Mouse (Mus musculus) neural tube, embryonic 12.5 days (tissue): ENCODE data around the gene Dpf3. TPM values are rescaled to one million over a fixed set of nuclear protein-coding genes. Genes with fewer than 3 reads are reported as not detected.

ENCODE experiments used
- ATAC-seq: fragments of 200-750 bp; cut with Nextera tagmentation; 2 replicates; pipeline ENCODE4 v1.8.0; 2017; ENCODE audit warnings: low read depth, mild to moderate bottlenecking, moderate TSS enrichment, moderate library complexity; ENCODE audit not compliant: low FRiP score
- H3K27ac ChIP-seq: fragments of 300-500 bp; sonication (generic); 2 replicates; pipeline ENCODE4 v1.5.1; 2016
- H3K27me3 ChIP-seq: fragments of 300-500 bp; sonication (generic); replicated peaks from 2 replicates; pipeline ENCODE4 v1.6.1; 2016; ENCODE audit warnings: mild to moderate bottlenecking
- H3K36me3 ChIP-seq: fragments of 300-500 bp; sonication (generic); 2 replicates; pipeline ENCODE4 v1.6.1; 2016; ENCODE audit warnings: mild to moderate bottlenecking
- H3K4me1 ChIP-seq: fragments of 300-500 bp; sonication (generic); 2 replicates; pipeline ENCODE4 v1.6.1; 2016
- H3K4me2 ChIP-seq: fragments of 300-500 bp; sonication (generic); replicated peaks from 2 replicates; pipeline ENCODE4 v1.6.1; 2016; ENCODE audit warnings: mild to moderate bottlenecking
- H3K4me3 ChIP-seq: fragments of 300-500 bp; sonication (generic); 2 replicates; pipeline ENCODE4 v1.5.1; 2016
- H3K9ac ChIP-seq: fragments of 300-500 bp; sonication (generic); 2 replicates; pipeline ENCODE4 v1.6.1; 2016; ENCODE audit warnings: mild to moderate bottlenecking
- H3K9me3 ChIP-seq: fragments of 300-500 bp; sonication (generic); 2 replicates; pipeline ENCODE4 v1.6.1; 2016; ENCODE audit warnings: mild to moderate bottlenecking
- WGBS: fragments of 180-500 bp; shearing (Covaris S2); methylation state at CpG from one replicate; pipeline ENCODE4 v1.1.7; 2016; 5-methylcytosine and 5-hydroxymethylcytosine counted together
- polyA plus RNA-seq: library from polyadenylated mRNA; unstranded; fragments of >200 nt; fragmentation: Nextera tagmentation; extraction: Ambion mirVana; gene quantifications from 2 replicates; pipeline ENCODE4 v1.2.1, GENCODE M21; 2016

Dpf3 gene
- polyA plus RNA-seq, 1 experiment from 2014 or later, result 17.4 TPM

- Histone ChIP-seq H3K36me3 (no peaks in the 10 kb centered on the region), H3K9ac (no peak overlapping the region), H3K4me3 (no peak overlapping the region), H3K4me1 (no peaks in the 10 kb centered on the region; the same call in 1 of the 2 replicates), H3K9me3 (no peaks in the 10 kb centered on the region), H3K4me2 (no peak overlapping the region), H3K27ac (no peak overlapping the region), H3K27me3 (no peaks in the 10 kb centered on the region)
- WGBS, result 38% methylated on average over 3 of the region's 3 CpGs
- ATAC-seq, result no peak
Measured at GRCm38 (mm10) chr12:83380016-83380415, 107.5 kb downstream of the Dpf3 start.

- H3K27me3 ChIP-seq, result no peaks in the 10 kb centered on the region
- no peaks in the 10 kb centered on the region for H3K36me3 ChIP-seq
- H3K9me3 ChIP-seq, result no peaks in the 10 kb centered on the region
- no peak overlapping the region for H3K27ac ChIP-seq
- no peak overlapping the region for H3K4me2 ChIP-seq
- ATAC-seq, result no peak
- no peak overlapping the region for H3K4me3 ChIP-seq
- H3K4me1 ChIP-seq, result peaks cover 7% of the 10 kb centered on the region; the same call in 1 of the 2 replicates
- 85% methylated on average over 12 of the region's 12 CpGs for WGBS
- H3K9ac ChIP-seq, result no peak overlapping the region
Measured at GRCm38 (mm10) chr12:83375015-83375831, 112.3 kb downstream of the Dpf3 start.

- H3K9me3 ChIP-seq, result no peaks in the 10 kb centered on the region
- no peak overlapping the region for H3K27ac ChIP-seq
- no peak overlapping the region for H3K9ac ChIP-seq
- no peak for ATAC-seq
- no peaks in the 10 kb centered on the region for H3K36me3 ChIP-seq
- no peak overlapping the region for H3K4me3 ChIP-seq
- no peaks in the 10 kb centered on the region for H3K27me3 ChIP-seq
- 31% methylated on average over 7 of the region's 7 CpGs for WGBS
- H3K4me2 ChIP-seq, result no peak overlapping the region
- peaks cover 7% of the 10 kb centered on the region; the same call in 1 of the 2 replicates for H3K4me1 ChIP-seq
Measured at GRCm38 (mm10) chr12:83373081-83373480, 114.4 kb downstream of the Dpf3 start.

- ATAC-seq, result no peak
- 92% methylated on average over 7 of the region's 7 CpGs for WGBS
- H3K36me3 ChIP-seq, result no peaks in the 10 kb centered on the region
Measured at GRCm38 (mm10) chr12:83372290-83372689, 115.2 kb downstream of the Dpf3 start.

GRCm38 (mm10) chr12:83370221-83370620 is 117.3 kb downstream of the Dpf3 start:
- Histone ChIP-seq H3K4me3 (no peak overlapping the region), H3K27ac (no peak overlapping the region), H3K4me2 (no peak overlapping the region), H3K4me1 (peaks cover 7% of the 10 kb centered on the region; the same call in 1 of the 2 replicates), H3K9ac (no peak overlapping the region), H3K9me3 (no peaks in the 10 kb centered on the region), H3K36me3 (no peaks in the 10 kb centered on the region), H3K27me3 (no peaks in the 10 kb centered on the region)
- no peak for ATAC-seq
- 93% methylated on average over 11 of the region's 11 CpGs for WGBS

More at GRCm38 (mm10) chr12:83372290-83372689, 115.2 kb downstream of the Dpf3 start:
- Histone ChIP-seq H3K27me3 (no peaks in the 10 kb centered on the region), H3K9ac (no peak overlapping the region), H3K4me2 (no peak overlapping the region), H3K9me3 (no peaks in the 10 kb centered on the region), H3K4me3 (no peak overlapping the region), H3K27ac (no peak overlapping the region), H3K4me1 (peaks cover 7% of the 10 kb centered on the region; the same call in 1 of the 2 replicates)

- Histone ChIP-seq H3K27ac (no peak overlapping the region), H3K4me3 (no peak overlapping the region), H3K4me1 (peaks cover 7% of the 10 kb centered on the region; the same call in 1 of the 2 replicates), H3K27me3 (no peaks in the 10 kb centered on the region), H3K4me2 (no peak overlapping the region), H3K36me3 (no peaks in the 10 kb centered on the region), H3K9ac (no peak overlapping the region), H3K9me3 (no peaks in the 10 kb centered on the region)
- WGBS, result 94% methylated on average over 5 of the region's 5 CpGs
- no peak for ATAC-seq
Measured at GRCm38 (mm10) chr12:83369416-83369815, 118.1 kb downstream of the Dpf3 start.

GRCm38 (mm10) chr12:83367486-83367885 is 120.0 kb downstream of the Dpf3 start:
- Histone ChIP-seq H3K27ac (no peak overlapping the region), H3K9me3 (no peaks in the 10 kb centered on the region), H3K4me1 (no peaks in the 10 kb centered on the region), H3K9ac (no peak overlapping the region), H3K4me3 (no peak overlapping the region), H3K4me2 (no peak overlapping the region), H3K36me3 (no peaks in the 10 kb centered on the region), H3K27me3 (no peaks in the 10 kb centered on the region)
- ATAC-seq, result no peak
- WGBS, result 86% methylated on average over 1 of the region's 1 CpGs

GRCm38 (mm10) chr12:83364771-83365170 is 122.7 kb downstream of the Dpf3 start:
- Histone ChIP-seq H3K36me3 (no peaks in the 10 kb centered on the region), H3K4me1 (no peaks in the 10 kb centered on the region), H3K27ac (no peak overlapping the region), H3K4me3 (no peak overlapping the region), H3K9me3 (no peaks in the 10 kb centered on the region), H3K9ac (no peak overlapping the region), H3K27me3 (no peaks in the 10 kb centered on the region), H3K4me2 (no peak overlapping the region)
- no peak for ATAC-seq
- 65% methylated on average over 3 of the region's 3 CpGs for WGBS

GRCm38 (mm10) chr12:83361801-83362200 is 125.7 kb downstream of the Dpf3 start:
- Histone ChIP-seq H3K9ac (no peak overlapping the region), H3K4me1 (no peaks in the 10 kb centered on the region)
- WGBS, result 58% methylated on average over 3 of the region's 3 CpGs

GRCm38 (mm10) chr12:83352640-83353039 is 134.9 kb downstream of the Dpf3 start:
- Histone ChIP-seq H3K9me3 (no peaks in the 10 kb centered on the region), H3K27ac (no peak overlapping the region), H3K4me3 (no peak overlapping the region), H3K9ac (no peak overlapping the region), H3K36me3 (no peaks in the 10 kb centered on the region), H3K4me2 (no peak overlapping the region), H3K27me3 (no peaks in the 10 kb centered on the region), H3K4me1 (no peaks in the 10 kb centered on the region)
- 89% methylated on average over 6 of the region's 6 CpGs for WGBS
- ATAC-seq, result no peak

More at GRCm38 (mm10) chr12:83361801-83362200, 125.7 kb downstream of the Dpf3 start:
- Histone ChIP-seq H3K27me3 (no peaks in the 10 kb centered on the region), H3K36me3 (no peaks in the 10 kb centered on the region), H3K4me2 (no peak overlapping the region), H3K4me3 (no peak overlapping the region), H3K27ac (no peak overlapping the region), H3K9me3 (no peaks in the 10 kb centered on the region)
- no peak for ATAC-seq

- Histone ChIP-seq H3K4me3 (no peak overlapping the region), H3K36me3 (no peaks in the 10 kb centered on the region), H3K9me3 (no peaks in the 10 kb centered on the region), H3K4me1 (no peaks in the 10 kb centered on the region), H3K27ac (no peak overlapping the region), H3K9ac (no peak overlapping the region), H3K27me3 (no peaks in the 10 kb centered on the region), H3K4me2 (no peak overlapping the region)
- ATAC-seq, result no peak
- WGBS, result 90% methylated on average over 5 of the region's 5 CpGs
Measured at GRCm38 (mm10) chr12:83349736-83350135, 137.8 kb downstream of the Dpf3 start.

GRCm38 (mm10) chr12:83348246-83348645 is 139.3 kb downstream of the Dpf3 start:
- WGBS, result 90% methylated on average over 3 of the region's 3 CpGs
- no peak overlapping the region for H3K9ac ChIP-seq
- no peaks in the 10 kb centered on the region for H3K27me3 ChIP-seq
- H3K4me2 ChIP-seq, result no peak overlapping the region
- H3K4me3 ChIP-seq, result no peak overlapping the region
- H3K4me1 ChIP-seq, result no peaks in the 10 kb centered on the region
- H3K27ac ChIP-seq, result no peak overlapping the region
- no peak for ATAC-seq
- no peaks in the 10 kb centered on the region for H3K36me3 ChIP-seq
- no peaks in the 10 kb centered on the region for H3K9me3 ChIP-seq

GRCm38 (mm10) chr12:83342875-83343185 is 144.7 kb downstream of the Dpf3 start:
- ATAC-seq, result no peak
- no peak overlapping the region for H3K27ac ChIP-seq
- WGBS, result 63% methylated on average over 4 of the region's 4 CpGs

More at GRCm38 (mm10) chr12:83342875-83343185, 144.7 kb downstream of the Dpf3 start:
- Histone ChIP-seq H3K4me3 (no peak overlapping the region), H3K4me2 (no peak overlapping the region), H3K4me1 (peaks cover 11% of the 10 kb centered on the region), H3K9me3 (no peaks in the 10 kb centered on the region), H3K36me3 (no peaks in the 10 kb centered on the region), H3K27me3 (no peaks in the 10 kb centered on the region), H3K9ac (no peak overlapping the region)
